Mouse (Mus musculus) hindbrain, embryonic 11.5 days (tissue): ENCODE measurements around the gene Bok. TPM values are rescaled to one million over a fixed set of nuclear protein-coding genes. Genes with fewer than 3 reads are reported as not detected.

ENCODE experiments used
- ATAC-seq: fragments of 200-750 bp; cut with Nextera tagmentation; 2 replicates; pipeline ENCODE4 v1.8.0; 2017; ENCODE audit warnings: mild to moderate bottlenecking, moderate TSS enrichment, moderate library complexity; ENCODE audit not compliant: low FRiP score
- DNase-seq: peaks from one replicate; pipeline ENCODE4 v3.0.0-alpha.2; 2015; ENCODE audit warnings: low spot score
- H3K27ac ChIP-seq: fragments of 300-500 bp; sonication (generic); 2 replicates; pipeline ENCODE4 v1.5.1; 2014; ENCODE audit warnings: mild to moderate bottlenecking, low read depth, low read length
- H3K27me3 ChIP-seq: fragments of 300-500 bp; sonication (generic); 2 replicates; pipeline ENCODE4 v1.6.1; 2014; ENCODE audit warnings: mild to moderate bottlenecking, low read length, moderate library complexity, mixed read lengths; ENCODE audit not compliant: control insufficient read depth, insufficient read depth
- H3K36me3 ChIP-seq: fragments of 300-500 bp; sonication (generic); 2 replicates; pipeline ENCODE4 v1.6.1; 2014; ENCODE audit warnings: mild to moderate bottlenecking, low read length, moderate library complexity, mixed read lengths; ENCODE audit not compliant: control insufficient read depth, insufficient read depth
- H3K4me1 ChIP-seq: fragments of 300-500 bp; sonication (generic); replicated peaks from 2 replicates; pipeline ENCODE4 v1.6.1; 2014; ENCODE audit warnings: low read length, mixed read lengths; ENCODE audit not compliant: control insufficient read depth, insufficient read depth
- H3K4me2 ChIP-seq: fragments of 300-500 bp; sonication (generic); replicated peaks from 2 replicates; pipeline ENCODE4 v1.6.1; 2014; ENCODE audit warnings: mild to moderate bottlenecking, low read depth, low read length
- H3K4me3 ChIP-seq: fragments of 300-500 bp; sonication (generic); 2 replicates; pipeline ENCODE4 v1.5.1; 2014; ENCODE audit warnings: low read depth, low read length
- H3K9ac ChIP-seq: fragments of 300-500 bp; sonication (generic); 2 replicates; pipeline ENCODE4 v1.6.1; 2014; ENCODE audit warnings: low read depth, low read length
- H3K9me3 ChIP-seq: fragments of 300-500 bp; sonication (generic); 2 replicates; pipeline ENCODE4 v1.6.1; 2016; ENCODE audit warnings: low read length; ENCODE audit not compliant: control insufficient read depth
- WGBS: fragments of 180-500 bp; shearing (Covaris S2); extraction: QIAGEN DNeasy Blood & Tissue Kit; methylation state at CpG from one replicate; pipeline ENCODE4 v1.1.7; 2014; 5-methylcytosine and 5-hydroxymethylcytosine counted together
- polyA plus RNA-seq: library from polyadenylated mRNA; unstranded; fragments of >200 nt; fragmentation: Nextera tagmentation; extraction: Ambion mirVana; gene quantifications from 2 replicates; pipeline ENCODE4 v1.2.1, GENCODE M21; 2014

Gene Bok
- polyA plus RNA-seq, 1 experiment from 2014 or later = 29.4 TPM

DNA sequence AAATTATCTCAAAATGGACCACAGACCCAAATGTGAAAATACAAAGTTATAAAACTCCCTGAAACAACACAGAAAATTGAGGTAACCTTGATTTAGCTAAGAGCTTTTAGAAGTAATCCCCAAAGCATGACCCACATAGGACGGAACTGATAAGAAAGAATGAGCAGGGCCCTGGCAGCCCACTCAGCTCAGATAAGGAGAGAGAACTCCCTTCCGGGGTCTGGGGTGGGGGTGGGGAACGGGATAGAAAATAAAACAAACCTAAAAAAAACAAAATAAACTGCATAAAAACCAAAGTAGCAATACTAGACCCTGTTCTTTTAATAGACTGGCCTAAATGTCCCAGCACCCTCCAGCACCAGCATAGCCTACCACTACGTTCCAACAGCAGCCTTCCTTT lies 56.5 kb downstream of the Bok start:
- Histone ChIP-seq H3K4me3 (no peak overlapping the region), H3K9me3 (no peaks in the 10 kb centered on the region), H3K36me3 (no peaks in the 10 kb centered on the region), H3K4me1 (no peaks in the 10 kb centered on the region), H3K27me3 (no peaks in the 10 kb centered on the region), H3K27ac (no peak overlapping the region), H3K4me2 (no peak overlapping the region), H3K9ac (no peak overlapping the region)
- no peak for DNase-seq
- ATAC-seq = no peak
- 87% methylated on average over 4 of the region's 4 CpGs for WGBS

DNA sequence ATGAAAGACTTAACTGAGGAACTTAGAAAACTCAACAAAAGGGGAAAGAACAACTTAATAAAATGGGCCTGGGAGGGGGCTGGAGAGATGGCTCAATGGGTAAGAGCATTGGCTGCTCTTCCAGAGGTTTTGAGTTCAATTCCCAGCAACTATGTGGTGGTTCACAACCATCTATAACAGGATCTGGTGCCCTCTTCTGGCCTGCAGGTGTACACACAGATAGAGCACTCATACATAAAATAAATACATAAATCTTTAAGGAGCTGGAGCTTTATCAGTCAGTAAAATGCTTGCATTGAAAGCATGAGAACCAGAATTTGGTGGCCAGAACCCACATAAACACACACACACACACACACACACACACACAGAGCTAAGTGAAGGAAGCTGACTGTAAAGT lies 57.5 kb downstream of the Bok start:
- no peak overlapping the region for H3K4me3 ChIP-seq
- no peaks in the 10 kb centered on the region for H3K36me3 ChIP-seq
- no peaks in the 10 kb centered on the region for H3K4me1 ChIP-seq
- no peak for ATAC-seq
- H3K9ac ChIP-seq = no peak overlapping the region
- no peak for DNase-seq
- no peak overlapping the region for H3K4me2 ChIP-seq
- no peaks in the 10 kb centered on the region for H3K9me3 ChIP-seq
- no peaks in the 10 kb centered on the region for H3K27me3 ChIP-seq
- H3K27ac ChIP-seq = no peak overlapping the region

Other genes with a start within 250 kb of the Bok start
- 80.7 and 117 TPM in 2 replicates for gene Hdlbp, start 206.8 kb upstream of the Bok start, polyA plus RNA-seq
- 4.6 and 6.0 TPM in 2 replicates for gene Farp2, start 173.6 kb upstream of the Bok start, polyA plus RNA-seq
- gene Stk25, start 27.0 kb upstream of the Bok start, polyA plus RNA-seq = 227 and 232 TPM in 2 replicates
- gene Atg4b, start 65.8 kb downstream of the Bok start, polyA plus RNA-seq = 89.7 and 101 TPM in 2 replicates
- 34.3 and 43.0 TPM in 2 replicates for gene Thap4, start 69.2 kb downstream of the Bok start, polyA plus RNA-seq
- gene Dtymk, start 116.3 kb downstream of the Bok start, polyA plus RNA-seq = 221 and 230 TPM in 2 replicates
- gene Ing5, start 118.3 kb downstream of the Bok start, polyA plus RNA-seq = 14.7 and 15.0 TPM in 2 replicates
- gene D2hgdh, start 139.2 kb downstream of the Bok start, polyA plus RNA-seq = 9.5 and 11.9 TPM in 2 replicates
- not detected in 2 replicates for gene Gal3st2, start 175.6 kb downstream of the Bok start, polyA plus RNA-seq
- not detected in 2 replicates for gene Gal3st2b, start 232.7 kb downstream of the Bok start, polyA plus RNA-seq